Mouse (Mus musculus) limb, embryonic 13.5 days (tissue): ENCODE results near the gene Hsf2bp. TPM values are rescaled to one million over a fixed set of nuclear protein-coding genes. Genes with fewer than 3 reads are reported as not detected.

Experiments
- ATAC-seq: fragments of 200-750 bp; cut with Nextera tagmentation; 2 replicates; pipeline ENCODE4 v1.8.0; 2017; ENCODE audit warnings: low read depth, moderate number of reproducible peaks, moderate TSS enrichment; ENCODE audit not compliant: low FRiP score
- H3K27ac ChIP-seq: fragments of 300-500 bp; sonication (generic); 2 replicates; pipeline ENCODE4 v1.5.1; 2015; ENCODE audit warnings: inconsistent platforms, mild to moderate bottlenecking, moderate library complexity
- H3K27me3 ChIP-seq: fragments of 300-500 bp; sonication (generic); 2 replicates; pipeline ENCODE4 v1.6.1; 2015; ENCODE audit warnings: mild to moderate bottlenecking, inconsistent platforms
- H3K36me3 ChIP-seq: fragments of 300-500 bp; sonication (generic); 2 replicates; pipeline ENCODE4 v1.6.1; 2015; ENCODE audit warnings: inconsistent platforms, mild to moderate bottlenecking, moderate library complexity
- H3K4me1 ChIP-seq: fragments of 300-500 bp; sonication (generic); 2 replicates; pipeline ENCODE4 v1.6.1; 2015; ENCODE audit warnings: inconsistent platforms
- H3K4me2 ChIP-seq: fragments of 300-500 bp; sonication (generic); replicated peaks from 2 replicates; pipeline ENCODE4 v1.6.1; 2015; ENCODE audit warnings: inconsistent platforms, mild to moderate bottlenecking, moderate library complexity
- H3K4me3 ChIP-seq: fragments of 300-500 bp; sonication (generic); 2 replicates; pipeline ENCODE4 v1.5.1; 2015; ENCODE audit warnings: moderate library complexity, mild to moderate bottlenecking, inconsistent platforms
- H3K9ac ChIP-seq: fragments of 300-500 bp; sonication (generic); 2 replicates; pipeline ENCODE4 v1.6.1; 2015; ENCODE audit warnings: mild to moderate bottlenecking, inconsistent platforms
- H3K9me3 ChIP-seq: fragments of 300-500 bp; sonication (generic); 2 replicates; pipeline ENCODE4 v1.6.1; 2016; ENCODE audit warnings: inconsistent platforms
- WGBS: fragments of 180-500 bp; shearing (Covaris S2); methylation state at CpG from one replicate; pipeline ENCODE4 v1.1.7; 2015; 5-methylcytosine and 5-hydroxymethylcytosine counted together
- polyA plus RNA-seq: library from polyadenylated mRNA; unstranded; fragments of >200 nt; fragmentation: Nextera tagmentation; extraction: Ambion mirVana; gene quantifications from 2 replicates; pipeline ENCODE4 v1.2.1, GENCODE M21; 2015

The Hsf2bp gene
- polyA plus RNA-seq, 1 experiment from 2014 or later = 0.64 TPM

DNA sequence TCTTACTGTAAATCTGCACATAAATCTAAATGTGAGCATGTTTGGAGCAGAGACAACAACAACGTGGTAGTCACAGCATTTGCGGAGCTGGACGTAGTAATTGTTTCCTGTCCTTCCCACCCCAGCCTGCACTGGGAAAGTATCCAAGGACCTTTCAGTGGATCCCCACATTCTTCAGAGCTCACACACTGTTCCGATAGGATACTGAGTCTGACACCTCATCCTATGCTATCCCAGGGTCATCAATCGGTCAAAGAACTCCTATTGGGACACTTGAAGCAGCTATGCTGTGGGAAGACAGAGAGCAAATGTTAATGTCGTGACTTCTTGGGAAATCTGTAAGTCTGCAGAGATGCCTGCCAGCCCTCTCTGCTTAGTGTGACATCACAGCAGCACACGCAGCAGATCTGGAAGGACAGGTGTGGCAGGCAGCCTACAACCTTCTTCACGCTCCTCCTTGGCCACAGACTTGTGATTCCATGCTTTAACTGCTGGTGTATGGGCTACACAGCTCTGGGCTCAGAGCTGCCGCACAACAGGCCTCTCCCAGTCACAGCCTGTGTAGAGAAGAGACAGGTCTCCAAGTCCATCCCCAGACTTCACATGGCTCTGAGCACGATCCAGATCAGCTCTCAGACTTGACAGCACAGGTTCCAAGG is 92.1 kb downstream of the Hsf2bp start:
- Histone ChIP-seq H3K27me3 (no peaks in the 10 kb centered on the region), H3K27ac (peak overlapping the region; percentile 39; the same call in 1 of the 2 replicates), H3K4me1 (peaks cover 14% of the 10 kb centered on the region; the same call in 1 of the 2 replicates), H3K36me3 (no peaks in the 10 kb centered on the region), H3K9me3 (no peaks in the 10 kb centered on the region), H3K4me2 (no peak overlapping the region), H3K4me3 (no peak overlapping the region), H3K9ac (no peak overlapping the region)
- 60% methylated on average over 10 of the region's 10 CpGs for WGBS
- peak; percentile 54; the same call in 1 of the 2 replicates for ATAC-seq

- WGBS = 56% methylated on average over 4 of the region's 4 CpGs
- Histone ChIP-seq H3K9me3 (no peaks in the 10 kb centered on the region), H3K4me2 (no peak overlapping the region), H3K4me1 (peaks cover 20% of the 10 kb centered on the region; the same call in 1 of the 2 replicates), H3K9ac (no peak overlapping the region), H3K27me3 (no peaks in the 10 kb centered on the region), H3K4me3 (no peak overlapping the region), H3K27ac (no peak overlapping the region), H3K36me3 (no peaks in the 10 kb centered on the region)
- no peak for ATAC-seq
Observed at GRCm38 (mm10) chr17:31941616-31942015, 94.5 kb downstream of the Hsf2bp start.

DNA sequence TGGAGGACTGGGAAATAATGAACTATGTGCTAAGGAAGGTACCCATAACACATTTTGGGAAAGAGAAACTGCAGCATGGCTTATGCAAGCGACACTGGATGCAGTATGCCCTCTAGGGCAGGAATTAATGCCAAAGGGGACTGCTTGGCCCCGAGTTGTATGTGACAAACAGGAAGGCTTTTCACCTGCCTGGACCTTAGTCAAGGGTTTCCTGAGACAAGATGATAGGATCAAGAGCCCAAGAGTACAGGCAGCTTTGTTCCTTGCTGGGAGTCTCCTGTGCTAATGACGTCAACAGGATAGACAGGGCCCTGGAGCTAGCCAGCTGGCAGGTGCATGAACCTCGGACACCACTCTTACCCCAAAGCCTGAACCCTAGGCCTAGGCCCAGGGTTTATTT is 95.5 kb downstream of the Hsf2bp start:
- Histone ChIP-seq H3K9me3 (no peaks in the 10 kb centered on the region), H3K4me3 (no peak overlapping the region), H3K27ac (no peak overlapping the region), H3K36me3 (no peaks in the 10 kb centered on the region), H3K9ac (no peak overlapping the region), H3K4me1 (peaks cover 24% of the 10 kb centered on the region), H3K27me3 (no peaks in the 10 kb centered on the region), H3K4me2 (no peak overlapping the region)
- WGBS = 83% methylated on average over 4 of the region's 4 CpGs
- no peak for ATAC-seq

GRCm38 (mm10) chr17:31939292-31940060 is 96.7 kb downstream of the Hsf2bp start:
- 87% methylated on average over 16 of the region's 16 CpGs for WGBS
- H3K9ac ChIP-seq = no peak overlapping the region
- no peaks in the 10 kb centered on the region for H3K9me3 ChIP-seq
- H3K36me3 ChIP-seq = no peaks in the 10 kb centered on the region
- no peak overlapping the region for H3K27ac ChIP-seq
- no peak for ATAC-seq
- peaks cover 33% of the 10 kb centered on the region for H3K4me1 ChIP-seq
- no peaks in the 10 kb centered on the region for H3K27me3 ChIP-seq
- no peak overlapping the region for H3K4me2 ChIP-seq
- no peak overlapping the region for H3K4me3 ChIP-seq

GRCm38 (mm10) chr17:31938539-31939260 is 97.4 kb downstream of the Hsf2bp start:
- Histone ChIP-seq H3K36me3 (no peaks in the 10 kb centered on the region), H3K9me3 (no peaks in the 10 kb centered on the region), H3K27me3 (no peaks in the 10 kb centered on the region), H3K4me3 (no peak overlapping the region), H3K9ac (no peak overlapping the region), H3K4me2 (no peak overlapping the region), H3K27ac (no peak overlapping the region), H3K4me1 (peaks cover 26% of the 10 kb centered on the region)
- ATAC-seq = no peak
- WGBS = 76% methylated on average over 12 of the region's 12 CpGs

DNA sequence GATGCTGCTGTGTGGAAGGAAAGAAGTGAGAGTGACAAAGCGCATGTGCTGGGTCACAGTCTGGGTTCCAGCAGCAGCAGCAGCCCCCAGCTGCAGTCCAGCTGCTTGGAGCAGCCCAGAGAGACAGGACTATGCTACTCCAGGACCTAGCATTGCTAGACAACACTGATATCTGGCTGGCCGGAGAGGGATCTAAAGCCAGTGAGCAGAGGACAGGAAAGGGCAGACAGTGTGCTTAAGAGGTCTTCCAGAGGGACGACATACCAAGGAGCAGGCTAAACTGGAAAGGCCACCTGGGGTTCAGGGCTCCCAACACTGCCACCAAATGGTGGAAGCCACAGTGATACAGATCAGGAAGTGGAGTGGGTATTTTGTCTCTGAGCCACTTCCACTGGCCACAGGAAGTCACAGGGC is 99.0 kb downstream of the Hsf2bp start:
- H3K4me2 ChIP-seq = no peak overlapping the region
- no peak for ATAC-seq
- H3K27ac ChIP-seq = no peak overlapping the region
- no peak overlapping the region for H3K9ac ChIP-seq
- H3K4me1 ChIP-seq = peaks cover 27% of the 10 kb centered on the region
- 31% methylated on average over 3 of the region's 3 CpGs for WGBS
- H3K36me3 ChIP-seq = no peaks in the 10 kb centered on the region
- H3K27me3 ChIP-seq = no peaks in the 10 kb centered on the region
- H3K4me3 ChIP-seq = no peak overlapping the region
- H3K9me3 ChIP-seq = no peaks in the 10 kb centered on the region

GRCm38 (mm10) chr17:31935841-31936240 is 100.3 kb downstream of the Hsf2bp start:
- H3K4me2 ChIP-seq = no peak overlapping the region
- WGBS = 54% methylated on average over 3 of the region's 3 CpGs
- no peak for ATAC-seq
- H3K27me3 ChIP-seq = no peaks in the 10 kb centered on the region
- H3K4me1 ChIP-seq = peaks cover 28% of the 10 kb centered on the region
- no peaks in the 10 kb centered on the region for H3K36me3 ChIP-seq
- H3K4me3 ChIP-seq = no peak overlapping the region
- no peak overlapping the region for H3K27ac ChIP-seq
- no peak overlapping the region for H3K9ac ChIP-seq
- no peaks in the 10 kb centered on the region for H3K9me3 ChIP-seq

DNA sequence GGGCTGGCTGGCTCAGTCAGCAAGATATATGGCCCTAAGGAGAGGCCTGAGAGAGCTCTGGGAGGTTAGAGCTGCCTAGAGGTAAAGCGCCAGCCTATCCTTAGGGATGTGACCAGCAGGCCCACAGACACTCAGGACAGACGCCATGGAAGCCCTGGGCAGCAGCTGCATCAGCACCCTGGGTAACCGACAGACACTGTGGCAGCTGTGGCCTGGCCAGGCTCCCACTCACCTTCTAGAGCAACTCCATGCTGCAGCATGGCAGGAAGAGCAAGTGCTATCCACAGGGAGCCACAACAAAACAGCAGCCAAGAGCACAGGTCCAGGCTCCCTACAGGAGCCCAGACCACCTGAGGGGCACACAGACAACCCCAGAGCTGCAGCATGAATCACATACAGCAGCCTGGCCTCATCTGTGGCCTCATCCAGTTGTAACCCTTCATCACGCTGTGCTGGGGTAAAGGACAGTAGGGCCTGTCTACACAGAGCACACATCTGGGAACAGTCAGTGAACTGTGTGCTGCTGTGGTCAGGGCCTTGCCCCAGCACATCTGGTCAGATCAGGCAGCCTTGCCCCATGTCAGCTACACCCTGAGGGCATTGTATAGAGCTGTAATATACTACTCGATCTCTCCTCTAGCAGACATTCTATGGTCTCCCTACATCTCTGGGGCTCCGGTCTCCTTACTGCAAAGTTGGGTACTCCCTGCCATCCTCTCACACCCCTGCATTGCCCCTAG is 100.9 kb downstream of the Hsf2bp start:
- no peak overlapping the region for H3K9ac ChIP-seq
- H3K27ac ChIP-seq = no peak overlapping the region
- H3K27me3 ChIP-seq = no peaks in the 10 kb centered on the region
- no peak for ATAC-seq
- H3K4me2 ChIP-seq = no peak overlapping the region
- H3K4me3 ChIP-seq = no peak overlapping the region
- no peaks in the 10 kb centered on the region for H3K9me3 ChIP-seq
- H3K4me1 ChIP-seq = peaks cover 28% of the 10 kb centered on the region
- no peaks in the 10 kb centered on the region for H3K36me3 ChIP-seq
- 53% methylated on average over 6 of the region's 6 CpGs for WGBS

DNA sequence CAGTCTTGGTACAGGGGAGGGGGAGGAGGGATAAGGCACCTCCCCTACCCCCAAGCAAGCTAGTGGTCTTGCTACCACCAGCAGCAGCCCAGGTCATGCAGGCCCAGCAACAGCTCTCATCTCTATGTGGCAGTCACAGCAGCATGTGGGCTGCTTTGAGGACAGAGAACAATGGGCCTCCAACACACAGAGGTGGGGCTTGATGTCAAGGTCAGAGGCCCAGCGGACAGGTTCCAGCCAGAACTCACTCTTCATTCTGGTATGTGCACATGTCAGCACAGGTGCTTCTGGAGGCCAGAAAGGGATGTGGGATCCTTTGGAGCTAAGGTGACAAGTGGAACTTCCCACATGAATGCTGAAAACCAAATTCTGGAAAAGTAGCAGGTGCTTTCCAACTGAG is 102.2 kb downstream of the Hsf2bp start:
- Histone ChIP-seq H3K9ac (no peak overlapping the region), H3K4me1 (peaks cover 28% of the 10 kb centered on the region), H3K4me2 (no peak overlapping the region), H3K36me3 (no peaks in the 10 kb centered on the region), H3K27ac (no peak overlapping the region), H3K27me3 (no peaks in the 10 kb centered on the region), H3K9me3 (no peaks in the 10 kb centered on the region), H3K4me3 (no peak overlapping the region)
- 82% methylated on average over 1 of the region's 1 CpGs for WGBS
- ATAC-seq = no peak

DNA sequence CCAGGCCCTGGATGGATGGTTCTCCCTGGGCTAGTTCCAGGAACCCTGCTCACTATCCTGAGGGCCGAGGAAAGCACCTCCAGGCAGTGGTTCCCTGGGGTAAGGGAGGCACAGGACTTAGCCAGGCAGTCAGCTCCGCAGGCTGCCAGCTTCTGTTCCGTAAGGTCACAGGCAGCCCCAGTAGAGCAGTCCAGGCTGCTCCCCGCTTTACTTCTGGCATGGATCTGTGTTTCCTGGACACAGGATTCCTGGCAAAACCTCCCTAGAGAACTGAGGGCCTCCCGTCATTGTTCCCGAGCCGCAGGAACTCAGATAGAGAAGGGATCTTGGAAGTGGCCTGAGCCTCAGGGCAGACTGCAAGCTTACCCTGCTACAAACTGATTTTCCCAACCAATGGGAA is 104.7 kb downstream of the Hsf2bp start:
- H3K27me3 ChIP-seq = no peaks in the 10 kb centered on the region
- H3K27ac ChIP-seq = no peak overlapping the region; the same call in 1 of the 2 replicates
- WGBS = 61% methylated on average over 7 of the region's 7 CpGs
- no peaks in the 10 kb centered on the region for H3K36me3 ChIP-seq
- no peak for ATAC-seq
- H3K9ac ChIP-seq = peak overlapping the region; percentile 48; the same call in 1 of the 2 replicates
- H3K4me3 ChIP-seq = no peak overlapping the region
- H3K9me3 ChIP-seq = no peaks in the 10 kb centered on the region
- peaks cover 22% of the 10 kb centered on the region for H3K4me1 ChIP-seq
- no peak overlapping the region for H3K4me2 ChIP-seq

- Histone ChIP-seq H3K4me3 (no peak overlapping the region), H3K9ac (no peak overlapping the region), H3K9me3 (no peaks in the 10 kb centered on the region), H3K4me1 (peaks cover 13% of the 10 kb centered on the region; the same call in 1 of the 2 replicates), H3K36me3 (no peaks in the 10 kb centered on the region), H3K4me2 (no peak overlapping the region), H3K27ac (no peak overlapping the region), H3K27me3 (no peaks in the 10 kb centered on the region)
- 52% methylated on average over 13 of the region's 13 CpGs for WGBS
- ATAC-seq = peak; percentile 51; the same call in 1 of the 2 replicates
Observed at GRCm38 (mm10) chr17:31929844-31930715, 106.1 kb downstream of the Hsf2bp start.
